Mouse (Mus musculus) neural tube, embryonic 14.5 days (tissue): ENCODE results near the gene Gm29797. TPM values are rescaled to one million over a fixed set of nuclear protein-coding genes. Genes with fewer than 3 reads are reported as not detected.

ENCODE experiments used
- ATAC-seq: fragments of 200-750 bp; cut with Nextera tagmentation; 2 replicates; pipeline ENCODE4 v1.8.0; 2017; ENCODE audit warnings: low read depth, mild to moderate bottlenecking, moderate TSS enrichment, moderate library complexity
- H3K27ac ChIP-seq: fragments of 300-500 bp; sonication (generic); 2 replicates; pipeline ENCODE4 v1.5.1; 2014; ENCODE audit warnings: low read depth, mild to moderate bottlenecking, control low read depth, low read length, moderate library complexity, mixed read lengths
- H3K27me3 ChIP-seq: fragments of 300-500 bp; sonication (generic); 2 replicates; pipeline ENCODE4 v1.6.1; 2014; ENCODE audit warnings: low read length; ENCODE audit not compliant: control insufficient read depth, insufficient read depth
- H3K36me3 ChIP-seq: fragments of 300-500 bp; sonication (generic); 2 replicates; pipeline ENCODE4 v1.6.1; 2014; ENCODE audit warnings: low read length, mixed read lengths; ENCODE audit not compliant: control insufficient read depth, insufficient read depth
- H3K4me1 ChIP-seq: fragments of 300-500 bp; sonication (generic); 2 replicates; pipeline ENCODE4 v1.6.1; 2014; ENCODE audit warnings: low read length; ENCODE audit not compliant: control insufficient read depth, insufficient read depth
- H3K4me2 ChIP-seq: fragments of 300-500 bp; sonication (generic); 2 replicates; pipeline ENCODE4 v1.6.1; 2014; ENCODE audit warnings: mild to moderate bottlenecking, low read depth, low read length, control low read depth
- H3K4me3 ChIP-seq: fragments of 300-500 bp; sonication (generic); 2 replicates; pipeline ENCODE4 v1.5.1; 2014; ENCODE audit warnings: low read depth, low read length, control low read depth, mixed read lengths
- H3K9ac ChIP-seq: fragments of 300-500 bp; sonication (generic); replicated peaks from 2 replicates; pipeline ENCODE4 v1.6.1; 2014; ENCODE audit warnings: low read depth, mild to moderate bottlenecking, control low read depth, low read length, mixed read lengths
- H3K9me3 ChIP-seq: fragments of 300-500 bp; sonication (generic); 2 replicates; pipeline ENCODE4 v1.6.1; 2016; ENCODE audit warnings: low read length; ENCODE audit not compliant: control insufficient read depth
- WGBS: fragments of 180-500 bp; shearing (Covaris S2); extraction: QIAGEN DNeasy Blood & Tissue Kit; methylation state at CpG from one replicate; pipeline ENCODE4 v1.1.7; 2014; 5-methylcytosine and 5-hydroxymethylcytosine counted together
- polyA plus RNA-seq: library from polyadenylated mRNA; unstranded; fragments of >200 nt; fragmentation: Nextera tagmentation; extraction: Ambion mirVana; gene quantifications from 2 replicates; pipeline ENCODE4 v1.2.1, GENCODE M21; 2014

The Gm29797 gene
- polyA plus RNA-seq, 1 experiment from 2014 or later = not detected

GRCm38 (mm10) chr2:181689466-181690160, 32.8 kb downstream of the Gm29797 start:
- Histone ChIP-seq H3K27ac (no peak overlapping the region), H3K4me1 (peaks cover 9% of the 10 kb centered on the region; the same call in 1 of the 2 replicates), H3K9ac (no peak overlapping the region), H3K9me3 (no peaks in the 10 kb centered on the region), H3K27me3 (no peaks in the 10 kb centered on the region), H3K36me3 (peaks cover 27% of the 10 kb centered on the region; the same call in 1 of the 2 replicates), H3K4me2 (no peak overlapping the region), H3K4me3 (no peak overlapping the region)
- WGBS = 93% methylated on average over 10 of the region's 10 CpGs
- no peak for ATAC-seq

GRCm38 (mm10) chr2:181691083-181691482, 34.2 kb downstream of the Gm29797 start:
- peaks cover 24% of the 10 kb centered on the region; the same call in 1 of the 2 replicates for H3K36me3 ChIP-seq
- no peaks in the 10 kb centered on the region for H3K27me3 ChIP-seq
- 92% methylated on average over 6 of the region's 6 CpGs for WGBS
- no peaks in the 10 kb centered on the region for H3K9me3 ChIP-seq
- no peak overlapping the region for H3K9ac ChIP-seq
- no peak for ATAC-seq
- H3K4me3 ChIP-seq = no peak overlapping the region
- peaks cover 9% of the 10 kb centered on the region; the same call in 1 of the 2 replicates for H3K4me1 ChIP-seq
- no peak overlapping the region for H3K4me2 ChIP-seq
- no peak overlapping the region for H3K27ac ChIP-seq

GRCm38 (mm10) chr2:181691571-181691970, 34.7 kb downstream of the Gm29797 start:
- Histone ChIP-seq H3K9me3 (no peaks in the 10 kb centered on the region), H3K4me1 (peaks cover 9% of the 10 kb centered on the region; the same call in 1 of the 2 replicates), H3K4me2 (no peak overlapping the region), H3K9ac (no peak overlapping the region), H3K4me3 (no peak overlapping the region), H3K36me3 (peaks cover 21% of the 10 kb centered on the region; the same call in 1 of the 2 replicates), H3K27me3 (no peaks in the 10 kb centered on the region), H3K27ac (no peak overlapping the region)
- no peak for ATAC-seq
- 88% methylated on average over 4 of the region's 4 CpGs for WGBS

- Histone ChIP-seq H3K4me2 (peak overlapping the region; percentile 94; the same call in 1 of the 2 replicates), H3K27me3 (no peaks in the 10 kb centered on the region), H3K9ac (no peak overlapping the region), H3K4me3 (no peak overlapping the region), H3K9me3 (no peaks in the 10 kb centered on the region), H3K36me3 (peaks cover 17% of the 10 kb centered on the region; the same call in 1 of the 2 replicates), H3K27ac (no peak overlapping the region), H3K4me1 (peaks cover 9% of the 10 kb centered on the region; the same call in 1 of the 2 replicates)
- no peak for ATAC-seq
- WGBS = 94% methylated on average over 3 of the region's 3 CpGs
These were observed 35.5 kb downstream of the Gm29797 start for GRCm38 (mm10) chr2:181692304-181692703.

GRCm38 (mm10) chr2:181693339-181694280, 36.8 kb downstream of the Gm29797 start, which contains the start of gene Rgs19:
TSS of gene Rgs19 (minus strand) at chr2:181693977.
- Histone ChIP-seq H3K9me3 (no peaks in the 10 kb centered on the region), H3K27ac (peak within 1 kb of the TSS; percentile 36), H3K4me2 (peak within 1 kb of the TSS; percentile 94), H3K27me3 (no peaks in the 10 kb centered on the region), H3K36me3 (peaks cover 9% of the 10 kb centered on the region; the same call in 1 of the 2 replicates), H3K4me1 (peaks cover 9% of the 10 kb centered on the region; the same call in 1 of the 2 replicates), H3K4me3 (peak within 1 kb of the TSS; percentile 59), H3K9ac (peak within 1 kb of the TSS; percentile 76)
- under 1% methylated on average over 69 of the region's 75 CpGs for WGBS
- ATAC-seq = peak; percentile 86

GRCm38 (mm10) chr2:181694581-181694980, 37.7 kb downstream of the Gm29797 start:
- Histone ChIP-seq H3K27ac (no peak overlapping the region), H3K27me3 (no peaks in the 10 kb centered on the region), H3K9ac (no peak overlapping the region), H3K4me2 (peak overlapping the region; percentile 94; the same call in 1 of the 2 replicates), H3K9me3 (no peaks in the 10 kb centered on the region), H3K4me1 (peaks cover 9% of the 10 kb centered on the region; the same call in 1 of the 2 replicates), H3K36me3 (no peaks in the 10 kb centered on the region), H3K4me3 (0 out of 2 replicates have a peak overlapping the region, but pooled peaks have one; percentile 59)
- WGBS = 94% methylated on average over 3 of the region's 3 CpGs
- ATAC-seq = 0 out of 2 replicates have a peak, but pooled peaks have one; percentile 5

GRCm38 (mm10) chr2:181695776-181696175, 38.9 kb downstream of the Gm29797 start:
- no peak for ATAC-seq
- Histone ChIP-seq H3K4me2 (no peak overlapping the region), H3K9me3 (no peaks in the 10 kb centered on the region), H3K27ac (no peak overlapping the region), H3K4me1 (peaks cover 9% of the 10 kb centered on the region; the same call in 1 of the 2 replicates), H3K4me3 (no peak overlapping the region), H3K9ac (no peak overlapping the region), H3K36me3 (no peaks in the 10 kb centered on the region), H3K27me3 (no peaks in the 10 kb centered on the region)
- WGBS = 83% methylated on average over 1 of the region's 1 CpGs

GRCm38 (mm10) chr2:181696801-181697420, 40.1 kb downstream of the Gm29797 start:
- no peak for ATAC-seq
- Histone ChIP-seq H3K4me3 (no peak overlapping the region), H3K4me1 (peaks cover 9% of the 10 kb centered on the region; the same call in 1 of the 2 replicates), H3K36me3 (no peaks in the 10 kb centered on the region), H3K27ac (no peak overlapping the region), H3K27me3 (no peaks in the 10 kb centered on the region), H3K9ac (no peak overlapping the region), H3K9me3 (no peaks in the 10 kb centered on the region), H3K4me2 (no peak overlapping the region)
- WGBS = 74% methylated on average over 33 of the region's 33 CpGs
